Mouse (Mus musculus) C2C12 (cell line): ENCODE results near the gene Zdhhc8. TPM values are rescaled to one million over a fixed set of nuclear protein-coding genes. Genes with fewer than 3 reads are reported as not detected.

Source experiments
- H3K27me3 ChIP-seq: one replicate; pipeline ENCODE4 v1.6.1; 2011; ENCODE audit not compliant: control insufficient read depth, insufficient read depth, insufficient read length
- H3K36me3 ChIP-seq: one replicate; pipeline ENCODE4 v1.6.1; 2011; ENCODE audit not compliant: control insufficient read depth, insufficient read depth
- H3K4me3 ChIP-seq: one replicate; pipeline ENCODE4 v1.5.1; 2011; ENCODE audit warnings: mild to moderate bottlenecking, control low read depth; ENCODE audit not compliant: poor library complexity, insufficient read depth, severe bottlenecking
- H3K79me2 ChIP-seq: one replicate; pipeline ENCODE4 v1.6.1; 2011; ENCODE audit not compliant: control insufficient read depth, insufficient read depth
- H3K79me3 ChIP-seq: one replicate; pipeline ENCODE4 v1.6.1; 2011; ENCODE audit warnings: low read depth, control low read depth
- H3ac ChIP-seq: one replicate; pipeline ENCODE3; 2011; ENCODE audit warnings: low read depth; ENCODE audit not compliant: control insufficient read depth, insufficient read length
- CEBPB ChIP-seq: IDR thresholded peaks from one replicate; pipeline ENCODE4 v1.6.1; 2011; ENCODE audit warnings: low read depth, mild to moderate bottlenecking, control low read depth, moderate library complexity
- CTCF ChIP-seq: IDR thresholded peaks from one replicate; pipeline ENCODE4 v1.5.1; 2011; ENCODE audit not compliant: control insufficient read depth, insufficient read depth, insufficient read length
- FOSL1 ChIP-seq: IDR thresholded peaks from one replicate; pipeline ENCODE4 v1.8.0; 2011; ENCODE audit warnings: mild to moderate bottlenecking, low read length; ENCODE audit not compliant: poor library complexity, insufficient read depth, severe bottlenecking
- MAX ChIP-seq: IDR thresholded peaks from one replicate; pipeline ENCODE4 v1.6.1; 2011; ENCODE audit warnings: mild to moderate bottlenecking, control low read depth
- MYOD1 ChIP-seq: IDR thresholded peaks from one replicate; pipeline ENCODE4 v1.6.1; 2011; ENCODE audit warnings: low read depth; ENCODE audit not compliant: control insufficient read depth, insufficient read length
- MYOG ChIP-seq: IDR thresholded peaks from one replicate; pipeline ENCODE4 v1.6.1; 2011; ENCODE audit not compliant: control insufficient read depth, insufficient read length; ENCODE audit errors: extremely low read depth
- USF1 ChIP-seq: IDR thresholded peaks from one replicate; pipeline ENCODE4 v1.6.1; 2011; ENCODE audit warnings: low read depth, mild to moderate bottlenecking, control low read depth, moderate library complexity
- polyA plus RNA-seq: library from polyadenylated mRNA; unstranded; fragments of >200 nt; fragmentation: generic; extraction: Trizol; gene quantifications from one replicate; pipeline ENCODE4 v1.2.1, GENCODE M21; 2012; ENCODE audit warnings: missing spikeins

Zdhhc8 gene
- polyA plus RNA-seq, 1 experiment: 37.4 TPM

- no peak overlapping the region for H3K4me3 ChIP-seq
- no peak overlapping the region for H3ac ChIP-seq
These were observed 1.5 kb downstream of the Zdhhc8 start for GRCm38 (mm10) chr16:18233451-18233850.

GRCm38 (mm10) chr16:18231451-18231850 is 3.5 kb downstream of the Zdhhc8 start:
- no peak for TF ChIP-seq MYOG
- no peak for TF ChIP-seq MYOD1
- no peak for TF ChIP-seq USF1
- TF ChIP-seq FOSL1: no peak
- no peak for TF ChIP-seq CEBPB
- TF ChIP-seq MAX: no peak
- no peak for TF ChIP-seq CTCF

More at GRCm38 (mm10) chr16:18233451-18233850, 1.5 kb downstream of the Zdhhc8 start:
- Histone ChIP-seq H3K36me3 (peaks cover 11% of the 10 kb centered on the region), H3K27me3 (no peaks in the 10 kb centered on the region), H3K79me2 (peaks cover 71% of the 10 kb centered on the region), H3K79me3 (peaks cover 47% of the 10 kb centered on the region)
- TF ChIP-seq CTCF: no peak
- TF ChIP-seq MYOG: no peak
- no peak for TF ChIP-seq MYOD1
- TF ChIP-seq FOSL1: no peak
- no peak for TF ChIP-seq MAX
- TF ChIP-seq CEBPB: no peak
- no peak for TF ChIP-seq USF1

GRCm38 (mm10) chr16:18231047-18231446 is 3.9 kb downstream of the Zdhhc8 start:
- no peak overlapping the region for H3ac ChIP-seq
- TF ChIP-seq CTCF (no peak), USF1 (no peak), MYOG (no peak), MYOD1 (no peak), FOSL1 (no peak), MAX (no peak), CEBPB (no peak)
- H3K79me3 ChIP-seq: peaks cover 47% of the 10 kb centered on the region
- peaks cover 73% of the 10 kb centered on the region for H3K79me2 ChIP-seq
- no peaks in the 10 kb centered on the region for H3K27me3 ChIP-seq
- no peak overlapping the region for H3K4me3 ChIP-seq
- H3K36me3 ChIP-seq: peaks cover 15% of the 10 kb centered on the region

More at GRCm38 (mm10) chr16:18231451-18231850, 3.5 kb downstream of the Zdhhc8 start:
- no peak overlapping the region for H3K4me3 ChIP-seq
- H3K27me3 ChIP-seq: no peaks in the 10 kb centered on the region
- peaks cover 73% of the 10 kb centered on the region for H3K79me2 ChIP-seq
- H3K36me3 ChIP-seq: peaks cover 11% of the 10 kb centered on the region
- H3ac ChIP-seq: no peak overlapping the region
- H3K79me3 ChIP-seq: peaks cover 47% of the 10 kb centered on the region

- TF ChIP-seq MYOD1 (no peak), FOSL1 (no peak), CEBPB (no peak), USF1 (no peak), CTCF (no peak), MYOG (no peak), MAX (no peak)
- peaks cover 47% of the 10 kb centered on the region for H3K79me3 ChIP-seq
- H3K79me2 ChIP-seq: peaks cover 70% of the 10 kb centered on the region
- no peak overlapping the region for H3ac ChIP-seq
- no peaks in the 10 kb centered on the region for H3K27me3 ChIP-seq
- no peak overlapping the region for H3K4me3 ChIP-seq
- H3K36me3 ChIP-seq: peaks cover 19% of the 10 kb centered on the region
These were observed 4.3 kb downstream of the Zdhhc8 start for GRCm38 (mm10) chr16:18230617-18231016.

GRCm38 (mm10) chr16:18229622-18230021 is 5.3 kb downstream of the Zdhhc8 start:
- peaks cover 61% of the 10 kb centered on the region for H3K79me2 ChIP-seq
- no peak for TF ChIP-seq MYOG
- TF ChIP-seq CEBPB: no peak
- no peak for TF ChIP-seq CTCF
- no peak for TF ChIP-seq FOSL1
- no peak for TF ChIP-seq USF1
- H3K79me3 ChIP-seq: peaks cover 47% of the 10 kb centered on the region
- H3K27me3 ChIP-seq: no peaks in the 10 kb centered on the region
- H3K4me3 ChIP-seq: no peak overlapping the region
- H3ac ChIP-seq: no peak overlapping the region
- peaks cover 19% of the 10 kb centered on the region for H3K36me3 ChIP-seq

GRCm38 (mm10) chr16:18228856-18229255 is 6.1 kb downstream of the Zdhhc8 start:
- H3K36me3 ChIP-seq: peaks cover 19% of the 10 kb centered on the region
- H3K79me3 ChIP-seq: peaks cover 40% of the 10 kb centered on the region
- H3K79me2 ChIP-seq: peaks cover 53% of the 10 kb centered on the region
- H3K4me3 ChIP-seq: no peak overlapping the region
- TF ChIP-seq MYOD1 (no peak), USF1 (no peak)
- no peaks in the 10 kb centered on the region for H3K27me3 ChIP-seq
- no peak overlapping the region for H3ac ChIP-seq
